Mouse (Mus musculus) frontal cortex, postnatal 25 days (tissue): ENCODE results near the gene Rraga.

Experiments
- DNase-seq, 2 experiments: peaks; one replicate each; pipeline ENCODE4 v3.0.0; 2022; ENCODE audit warnings: low spot score in 2 of 2

Rraga gene

GRCm38 (mm10) chr4:86575283-86575983 lies at the start of gene Rraga:
Gene Rraga, plus strand, starts transcription at chr4:86575668.
- DNase-seq, result peak; percentile 87 to 90

- DNase-seq, result no peak
Measured at GRCm38 (mm10) chr4:86527162-86528136, 48.0 kb upstream of the Rraga start.

DNA sequence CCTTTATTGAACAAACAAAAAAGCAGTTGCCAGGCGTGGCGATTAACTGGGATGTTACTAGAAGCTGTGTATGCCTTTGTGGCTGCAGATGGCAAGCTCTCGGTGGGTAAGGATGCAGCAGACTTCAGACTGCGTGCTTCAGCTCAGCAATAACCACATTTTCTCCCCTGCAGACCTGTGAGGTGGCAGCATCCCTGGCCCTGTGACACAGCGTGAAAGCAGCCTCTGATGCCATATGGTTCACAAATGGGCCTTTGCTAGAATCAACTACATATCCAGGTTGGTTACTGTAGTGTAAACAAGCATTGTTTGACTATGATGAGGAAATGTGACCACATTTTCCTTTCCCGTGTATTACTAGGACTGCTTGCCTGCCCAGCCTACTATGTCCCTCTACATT lies 46.3 kb upstream of the Rraga start:
- no peak for DNase-seq

DNA sequence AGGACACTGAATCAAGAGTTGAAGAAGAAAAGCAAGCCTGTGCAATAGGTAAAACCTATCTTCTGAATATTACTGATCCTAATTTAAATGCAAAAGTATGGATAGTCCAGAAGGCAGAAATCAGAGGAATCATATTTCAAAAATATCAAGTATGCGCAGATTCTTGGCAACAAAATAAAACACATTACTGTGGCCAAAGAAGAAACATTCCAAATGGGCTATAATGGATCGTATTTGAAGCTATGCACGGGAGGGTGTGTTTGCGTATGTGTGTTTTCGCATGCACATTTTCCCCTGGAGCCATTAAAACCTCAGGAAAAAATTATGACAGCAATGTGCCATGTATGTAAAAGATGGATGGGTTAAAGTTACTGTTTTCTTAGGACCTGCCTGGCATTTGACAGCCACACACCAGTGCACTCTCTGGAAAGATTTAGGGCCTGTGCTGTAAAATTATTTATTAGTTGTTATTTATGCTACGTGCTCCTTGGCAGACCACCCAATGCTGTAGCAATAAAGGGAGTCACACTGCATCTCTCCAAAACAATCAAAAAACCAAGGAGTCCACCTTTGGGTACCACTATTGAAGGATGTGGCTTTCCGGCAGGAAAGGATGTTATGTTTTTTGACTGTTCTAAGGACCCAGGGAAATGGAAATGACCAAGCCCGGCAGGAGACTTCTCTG lies 41.9 kb upstream of the Rraga start:
- no peak for DNase-seq

DNA sequence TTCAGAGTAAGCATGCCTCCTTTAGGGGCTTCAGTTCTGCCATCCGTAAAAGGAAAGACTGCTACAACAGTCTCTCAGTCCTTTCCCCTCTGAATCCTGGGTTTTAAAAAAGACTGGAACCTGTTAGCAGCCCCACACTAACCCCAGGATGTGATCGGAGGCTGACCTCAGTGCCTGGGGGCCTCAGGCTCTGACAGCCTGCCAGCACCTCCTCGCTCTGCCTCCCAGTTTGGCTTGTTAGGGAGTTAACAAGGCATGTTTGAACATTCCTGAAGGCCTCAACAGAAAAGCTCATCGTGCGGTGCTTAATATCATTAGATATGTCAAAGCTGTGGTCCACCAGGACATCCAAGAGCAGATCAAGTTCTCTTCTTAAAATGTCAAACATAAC lies 41.4 kb upstream of the Rraga start:
- no peak for DNase-seq

- no peak for DNase-seq
Measured at GRCm38 (mm10) chr4:86537972-86538371, 37.5 kb upstream of the Rraga start.

DNA sequence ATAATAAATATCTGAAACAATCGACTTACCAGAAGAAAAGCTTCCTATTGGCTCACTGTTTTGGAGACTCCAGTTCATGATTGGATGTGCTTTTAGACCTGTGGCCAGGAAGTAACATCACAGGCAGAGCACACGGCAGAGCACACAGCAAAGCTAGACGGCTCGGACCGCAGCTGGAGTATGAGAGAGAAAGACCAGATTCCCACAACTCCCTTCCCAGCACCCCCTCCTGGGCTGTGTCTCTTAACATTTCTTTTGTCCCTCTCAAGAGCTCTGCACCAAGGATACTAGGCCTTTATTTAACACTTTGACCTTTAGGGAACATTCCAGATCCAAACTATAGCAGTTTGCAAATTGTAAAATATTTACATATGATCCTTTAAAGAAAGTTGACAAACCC lies 36.5 kb upstream of the Rraga start:
- DNase-seq, result no peak

- DNase-seq, result no peak
Measured at GRCm38 (mm10) chr4:86541573-86541972, 33.9 kb upstream of the Rraga start.

DNA sequence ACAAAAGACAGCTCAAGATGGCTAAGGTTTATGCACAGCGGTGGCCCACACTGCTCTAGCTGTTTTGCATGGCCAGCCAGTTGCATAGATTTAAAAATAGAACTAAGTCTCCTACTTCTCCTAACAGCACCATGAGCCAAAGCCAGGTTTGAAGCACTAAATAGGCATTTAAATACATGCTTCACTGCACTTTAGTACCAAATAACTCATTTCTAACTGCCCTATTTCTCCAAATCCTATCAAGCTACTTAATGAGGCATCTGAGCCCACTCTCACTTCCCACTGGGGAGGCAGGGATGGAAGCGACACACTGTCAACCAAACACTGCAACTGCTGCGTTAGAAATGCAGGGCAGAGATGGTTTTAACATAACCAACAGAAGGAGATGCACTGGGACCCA lies 31.5 kb upstream of the Rraga start:
- DNase-seq, result no peak

DNA sequence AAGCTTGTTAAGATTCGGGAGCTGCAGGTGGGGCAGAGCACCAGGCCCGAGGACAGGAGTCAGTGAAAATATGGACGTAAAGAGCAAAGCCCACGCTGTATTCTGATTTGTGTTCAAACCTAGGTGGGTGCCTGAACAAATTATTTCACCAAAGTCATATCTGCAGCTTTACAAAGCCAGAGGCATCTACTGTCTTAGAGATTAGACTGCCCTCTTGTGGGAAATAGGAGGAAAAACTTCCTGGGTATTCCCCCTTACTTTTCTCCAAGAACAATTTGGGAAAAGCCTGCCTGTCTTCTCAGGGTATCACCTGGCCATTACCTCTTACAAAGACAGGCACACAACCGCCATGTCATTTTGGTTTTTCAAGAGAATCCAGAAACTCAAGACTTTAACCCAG lies 29.9 kb upstream of the Rraga start:
- DNase-seq, result no peak

DNA sequence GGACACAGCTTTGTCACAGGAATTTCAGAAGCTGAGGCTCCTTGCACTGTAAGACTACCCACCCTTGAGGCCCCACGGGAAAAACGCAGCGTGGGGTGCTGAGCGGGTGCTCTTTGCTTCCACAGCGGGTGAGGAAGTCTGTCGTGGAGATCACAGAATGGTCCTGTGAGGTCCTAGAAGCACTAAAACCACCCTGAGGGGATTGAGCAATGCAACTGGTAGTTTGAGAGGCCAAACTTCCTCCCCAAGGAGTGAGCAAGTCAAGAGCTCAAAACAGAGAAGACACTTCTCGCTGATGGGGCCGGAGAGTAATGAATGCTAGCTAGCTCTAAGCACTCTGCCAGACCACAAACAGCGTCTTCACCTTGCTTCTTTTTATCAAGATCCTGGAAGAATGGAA lies 27.1 kb upstream of the Rraga start:
- DNase-seq, result no peak

DNA sequence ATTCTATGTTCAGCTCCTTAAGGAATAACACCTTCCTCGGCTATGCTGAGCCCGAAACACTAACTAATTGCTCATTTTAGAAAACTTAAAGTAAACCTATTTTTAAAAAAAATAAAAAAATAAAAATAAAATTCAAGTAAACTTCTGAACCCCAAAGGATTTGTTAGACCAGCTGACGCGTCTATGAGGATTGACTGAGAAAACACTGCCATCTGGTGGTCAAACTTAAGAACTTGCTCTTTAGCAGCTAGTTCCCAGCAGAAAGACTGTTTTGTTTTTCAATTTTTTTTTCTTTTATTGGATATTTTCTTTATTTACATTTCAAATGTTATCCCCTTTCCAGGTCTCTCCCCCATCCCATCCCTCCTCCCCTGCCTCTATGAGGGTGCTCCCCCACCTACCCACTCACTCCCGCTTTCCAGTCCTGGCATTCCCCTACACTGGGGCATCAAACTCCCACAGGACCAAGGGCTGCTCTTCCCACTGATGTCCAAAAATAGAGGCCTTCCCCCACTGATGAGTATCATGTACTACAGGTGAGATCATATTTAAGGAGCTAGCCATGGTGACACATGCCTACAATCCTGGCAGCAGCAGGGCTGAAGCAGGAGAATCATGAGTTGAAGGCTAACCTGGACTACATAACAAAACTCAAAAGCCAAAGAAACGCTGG lies 20.3 kb upstream of the Rraga start:
- DNase-seq, result no peak

- DNase-seq, result no peak
Measured at GRCm38 (mm10) chr4:86557371-86557770, 18.1 kb upstream of the Rraga start.

GRCm38 (mm10) chr4:86558228-86558627 lies 17.2 kb upstream of the Rraga start, which contains the start of gene Saxo1:
Gene Saxo1, minus strand, starts transcription at chr4:86558328.
- DNase-seq, result no peak

GRCm38 (mm10) chr4:86559006-86559405 lies 16.5 kb upstream of the Rraga start:
- no peak for DNase-seq

DNA sequence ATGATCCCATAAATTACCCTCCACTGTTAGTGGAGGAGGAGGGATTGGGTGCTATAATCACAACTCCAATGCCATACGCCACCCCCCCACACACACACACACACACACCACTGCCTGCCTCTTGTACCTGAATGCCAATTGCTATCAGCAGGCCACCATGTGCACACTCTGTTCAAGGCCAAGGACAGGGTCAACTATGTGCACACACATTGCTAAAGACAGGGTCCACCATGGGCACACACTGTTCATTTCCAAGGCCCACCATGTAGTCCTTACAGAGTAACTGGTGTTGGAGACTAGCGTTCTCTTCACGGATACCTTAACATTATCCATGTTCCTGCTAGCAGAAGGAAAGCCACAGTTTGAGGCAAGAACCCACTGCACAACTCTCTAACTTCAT lies 14.4 kb upstream of the Rraga start:
- DNase-seq, result no peak

- no peak for DNase-seq
Measured at GRCm38 (mm10) chr4:86574939-86575282, 557 bp upstream of the Rraga start.

GRCm38 (mm10) chr4:86576120-86576541 lies 663 bp downstream of the Rraga start:
- DNase-seq, result no peak

DNA sequence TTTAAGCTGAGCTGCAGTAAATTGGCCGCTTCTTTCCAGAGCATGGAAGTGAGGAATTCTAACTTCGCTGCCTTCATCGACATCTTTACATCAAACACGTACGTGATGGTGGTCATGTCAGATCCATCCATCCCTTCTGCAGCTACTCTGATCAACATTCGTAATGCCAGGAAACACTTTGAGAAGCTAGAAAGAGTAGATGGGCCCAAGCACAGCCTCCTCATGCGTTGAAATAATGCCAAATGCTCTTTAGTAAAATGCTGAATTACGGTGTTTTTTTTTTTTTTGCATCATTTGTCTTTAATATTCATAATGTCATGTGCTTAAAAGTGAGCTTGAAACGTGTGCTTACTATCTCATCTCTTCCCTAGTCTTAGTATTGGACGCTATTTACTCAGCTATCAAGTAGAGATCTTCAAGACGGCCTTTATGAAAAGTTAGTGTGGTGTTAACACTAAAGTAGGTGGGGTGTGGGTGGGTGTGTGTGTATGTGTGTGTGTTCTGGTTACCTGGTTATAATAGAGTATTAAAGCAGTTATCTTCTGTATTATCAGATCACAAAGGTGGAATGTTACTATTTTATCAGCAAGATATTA lies 1.3 kb downstream of the Rraga start:
- no peak for DNase-seq

GRCm38 (mm10) chr4:86580056-86580455 lies 4.6 kb downstream of the Rraga start:
- no peak for DNase-seq

GRCm38 (mm10) chr4:86580591-86580990 lies 5.1 kb downstream of the Rraga start:
- no peak for DNase-seq
